Mouse (Mus musculus) ES-E14 (cell line): Measurements from ENCODE around the gene Ankrd2.

ENCODE experiments used
- HCFC1 ChIP-seq: IDR thresholded peaks from 2 replicates; pipeline ENCODE4 v1.6.1; 2012; ENCODE audit warnings: low read length, inconsistent platforms, borderline replicate concordance; ENCODE audit not compliant: insufficient read depth
- MAFK ChIP-seq: IDR thresholded peaks from 2 replicates; pipeline ENCODE4 v1.6.1; 2014; ENCODE audit warnings: mild to moderate bottlenecking, low read depth, low read length, inconsistent platforms; ENCODE audit not compliant: insufficient read depth
- ZC3H11A ChIP-seq: IDR thresholded peaks from 2 replicates; pipeline ENCODE4 v1.6.1; 2012; ENCODE audit warnings: low read depth, mild to moderate bottlenecking, inconsistent platforms, low read length, borderline replicate concordance
- ZNF384 ChIP-seq: IDR thresholded peaks from 2 replicates; pipeline ENCODE4 v1.6.1; 2012; ENCODE audit warnings: low read depth, low read length, inconsistent platforms

DNA sequence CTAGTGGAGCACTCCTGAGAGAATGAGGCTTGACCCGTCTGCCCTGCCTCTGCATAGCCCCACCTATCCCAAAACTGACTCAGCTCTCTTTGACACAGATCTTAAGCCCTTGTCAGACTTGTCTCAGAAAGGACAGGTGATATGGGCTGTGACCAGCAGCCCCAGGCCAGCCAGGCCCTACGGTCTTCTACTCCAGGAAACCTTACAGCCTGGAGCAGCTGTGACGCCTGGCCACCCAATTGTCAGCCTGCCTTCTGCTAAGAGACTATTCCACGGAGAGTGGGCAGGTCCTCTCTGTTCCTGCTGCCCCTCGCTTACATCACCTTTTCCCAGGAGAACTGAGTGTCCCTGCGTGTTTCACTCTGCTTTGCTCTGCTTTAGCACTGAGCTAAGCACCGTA, 24.7 kb upstream of the Ankrd2 start:
- TF ChIP-seq HCFC1 (no peak), ZC3H11A (no peak), ZNF384 (no peak), MAFK (no peak)
